Mouse (Mus musculus) E14TG2a.4 (cell line): Measurements from ENCODE around the gene Cycs.
A peak's percentile ranks its signal among the peaks of the same experiment; 100 is the strongest.

Experiments
- H3K27me3 ChIP-seq: 2 replicates; pipeline ENCODE4 v1.6.1; 2014; ENCODE audit warnings: low read length, control low read depth; ENCODE audit not compliant: insufficient read depth
- H3K36me3 ChIP-seq: 2 replicates; pipeline ENCODE4 v1.6.1; 2014; ENCODE audit warnings: low read length, control low read depth; ENCODE audit not compliant: insufficient read depth
- H3K4me1 ChIP-seq: replicated peaks from 2 replicates; pipeline ENCODE4 v1.6.1; 2014; ENCODE audit warnings: low read depth, low read length, control low read depth
- H3K4me3 ChIP-seq: replicated peaks from 2 replicates; pipeline ENCODE4 v1.5.1; 2014; ENCODE audit warnings: mild to moderate bottlenecking, low read length
- H3K9me3 ChIP-seq: 2 replicates; pipeline ENCODE4 v1.6.1; 2014; ENCODE audit warnings: low read length, control low read depth
- CTCF ChIP-seq: conservative IDR thresholded peaks from 2 replicates; pipeline ENCODE4 v1.5.1; 2014; ENCODE audit warnings: low read length
- NANOG ChIP-seq: IDR thresholded peaks from 2 replicates; pipeline ENCODE4 v1.6.1; 2014; ENCODE audit warnings: borderline replicate concordance, low read length, mixed read lengths
- POU5F1 ChIP-seq: IDR thresholded peaks from 2 replicates; pipeline ENCODE4 v1.6.1; 2014; ENCODE audit warnings: low read length, borderline replicate concordance

Gene Cycs

DNA sequence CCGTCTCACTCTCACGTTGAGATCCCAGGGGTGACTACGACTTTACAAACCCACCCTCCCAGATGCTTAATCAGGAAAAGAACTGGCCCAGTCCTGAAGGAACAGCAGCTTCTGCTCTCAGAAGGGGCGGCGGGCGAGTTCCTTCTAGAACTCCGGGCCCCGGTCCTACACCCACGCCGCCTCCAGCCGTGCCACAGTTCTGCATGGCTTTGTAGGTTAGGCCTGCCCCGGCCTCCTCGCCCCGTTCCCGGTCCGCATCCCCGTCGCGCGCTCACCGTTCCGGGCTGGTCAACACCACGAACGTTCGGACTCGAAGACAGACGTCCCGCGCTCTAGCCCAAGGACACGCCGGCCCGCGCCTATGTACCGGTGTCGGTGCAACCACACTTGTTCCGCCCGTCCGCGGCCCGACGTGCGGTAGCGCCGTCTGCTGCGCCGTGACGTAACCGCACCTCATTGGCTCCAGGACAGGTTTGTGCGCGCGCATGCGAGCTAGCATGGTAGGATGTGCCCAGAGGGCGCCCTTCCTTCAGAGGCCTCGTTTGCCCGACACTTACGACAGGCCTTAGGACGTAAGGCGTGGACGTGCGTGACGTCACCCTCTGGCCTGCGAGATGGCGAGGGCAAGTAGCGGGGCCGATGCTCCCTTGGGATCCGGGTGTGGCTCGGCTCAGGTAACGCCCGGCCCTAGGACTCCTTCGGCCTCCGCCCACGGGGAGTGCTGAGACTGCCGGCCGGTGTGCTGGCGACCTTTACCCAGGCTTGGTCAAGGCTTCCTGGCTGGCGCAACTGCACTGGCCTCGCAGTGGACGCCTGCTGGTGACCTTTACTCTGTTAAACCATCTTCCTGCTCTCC is at the start of gene Cycs:
Cycs (minus strand) TSS at position 398 of the 856 bp plus-strand sequence.
- no peaks in the 10 kb centered on the region for H3K9me3 ChIP-seq
- peak within 1 kb of the TSS; percentile 96 for H3K4me3 ChIP-seq
- TF ChIP-seq NANOG (no peak), POU5F1 (no peak), CTCF (no peak)
- peaks cover 7% of the 10 kb centered on the region; the same call in 1 of the 2 replicates for H3K4me1 ChIP-seq
- H3K36me3 ChIP-seq: peaks cover 21% of the 10 kb centered on the region
- no peaks in the 10 kb centered on the region for H3K27me3 ChIP-seq

DNA sequence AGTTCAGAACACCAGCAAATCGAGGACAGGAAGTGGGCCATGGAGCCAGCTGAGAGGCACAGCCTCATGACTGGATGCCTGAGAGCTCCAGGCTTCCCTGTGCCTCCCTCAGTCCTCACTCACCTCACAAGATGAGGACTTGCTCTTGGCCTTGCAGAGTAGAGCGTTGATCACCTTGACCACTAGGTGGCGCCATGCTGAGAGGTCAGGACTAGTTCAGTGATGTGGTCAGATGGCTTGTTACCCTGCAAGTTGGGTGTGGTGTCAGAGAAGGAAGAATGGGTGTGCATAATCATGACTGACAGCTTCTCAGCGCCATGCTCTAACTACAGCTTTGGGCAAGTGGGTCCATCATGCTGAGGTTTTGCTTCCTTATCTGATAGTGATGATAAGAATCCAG is 35.3 kb upstream of the Cycs start:
- Histone ChIP-seq H3K9me3 (peaks cover 4% of the 10 kb centered on the region; the same call in 1 of the 2 replicates), H3K4me3 (no peak overlapping the region), H3K36me3 (no peaks in the 10 kb centered on the region), H3K4me1 (peaks cover 4% of the 10 kb centered on the region), H3K27me3 (peaks cover 28% of the 10 kb centered on the region)
- TF ChIP-seq CTCF (peak; percentile 80), NANOG (no peak)

DNA sequence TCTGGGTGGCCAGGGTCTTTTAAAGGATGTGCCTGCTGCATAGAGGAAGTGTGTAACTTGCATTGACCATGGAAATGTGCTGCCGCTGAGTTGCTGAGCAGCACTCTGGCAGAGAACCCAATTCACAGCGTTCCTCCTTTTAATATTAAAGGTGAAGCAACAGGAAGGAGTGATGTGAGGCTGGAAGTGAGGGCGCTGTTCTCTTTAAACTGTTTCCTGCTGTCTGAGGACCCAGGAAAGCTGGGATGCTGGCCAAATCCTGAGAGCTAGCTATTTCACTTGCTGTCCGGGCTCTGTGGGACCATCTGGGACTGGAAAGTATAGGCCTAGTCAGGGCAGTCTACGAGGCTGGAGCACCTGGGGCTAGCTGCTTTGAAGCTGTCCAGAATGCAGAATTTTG is 32.2 kb upstream of the Cycs start:
- Histone ChIP-seq H3K36me3 (no peaks in the 10 kb centered on the region), H3K9me3 (peaks cover 4% of the 10 kb centered on the region; the same call in 1 of the 2 replicates), H3K27me3 (peaks cover 46% of the 10 kb centered on the region), H3K4me1 (peaks cover 4% of the 10 kb centered on the region), H3K4me3 (no peak overlapping the region)
- no peak for TF ChIP-seq NANOG
- TF ChIP-seq CTCF: no peak
- TF ChIP-seq POU5F1: no peak

DNA sequence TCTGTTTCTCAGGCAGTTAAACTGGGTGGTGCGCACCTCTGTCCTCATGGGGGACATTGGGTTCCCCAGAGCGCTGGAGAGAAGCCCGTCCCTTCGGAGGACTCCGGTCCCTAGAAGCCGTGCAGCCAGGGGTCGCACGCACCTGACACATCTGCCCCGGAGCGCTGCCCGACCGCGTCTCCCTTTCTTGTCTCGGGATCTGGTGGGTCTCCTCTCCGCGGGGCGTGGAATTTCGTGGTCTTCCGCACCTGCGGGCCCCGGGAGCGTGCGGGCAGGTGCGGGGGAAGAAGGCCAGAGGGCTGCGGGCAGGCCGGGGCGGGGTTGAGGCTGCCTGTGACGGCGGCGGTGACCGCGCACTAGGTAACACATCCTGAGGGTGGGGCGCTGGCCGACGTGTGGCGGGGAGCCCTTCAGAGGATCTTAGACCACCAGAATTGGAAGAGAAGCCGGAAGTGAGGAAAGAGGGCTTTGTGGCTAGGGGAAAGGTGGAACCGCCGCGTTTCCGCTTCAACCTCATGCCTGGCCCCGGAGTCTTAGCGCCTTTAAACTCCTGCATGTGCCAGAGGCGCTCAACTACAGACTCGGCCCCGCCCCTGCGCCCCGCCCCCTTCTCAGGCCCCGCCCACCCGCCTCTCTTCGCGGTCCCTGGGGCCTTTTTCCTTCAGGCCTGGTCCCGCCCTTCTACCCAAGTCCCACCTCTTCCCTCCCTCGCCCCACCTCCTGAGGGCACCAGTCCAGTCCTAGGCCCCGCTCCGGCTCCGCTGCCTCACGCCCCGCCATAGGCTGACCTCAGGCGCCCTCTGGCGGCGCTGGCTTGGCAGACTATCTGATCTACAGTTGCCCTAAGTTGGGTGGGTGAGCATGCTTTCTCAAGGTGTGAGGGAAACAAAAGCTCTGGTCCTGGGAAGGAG is 30.2 kb upstream of the Cycs start, which contains the start of gene 4921507P07Rik:
4921507P07Rik (minus strand) TSS at position 332 of the 911 bp plus-strand sequence.
- Histone ChIP-seq H3K36me3 (no peaks in the 10 kb centered on the region), H3K4me3 (peak within 1 kb of the TSS; percentile 84), H3K4me1 (peaks cover 3% of the 10 kb centered on the region; the same call in 1 of the 2 replicates), H3K27me3 (peaks cover 46% of the 10 kb centered on the region), H3K9me3 (peaks cover 4% of the 10 kb centered on the region; the same call in 1 of the 2 replicates)
- TF ChIP-seq NANOG (no peak), POU5F1 (no peak), CTCF (peak; percentile 41)

DNA sequence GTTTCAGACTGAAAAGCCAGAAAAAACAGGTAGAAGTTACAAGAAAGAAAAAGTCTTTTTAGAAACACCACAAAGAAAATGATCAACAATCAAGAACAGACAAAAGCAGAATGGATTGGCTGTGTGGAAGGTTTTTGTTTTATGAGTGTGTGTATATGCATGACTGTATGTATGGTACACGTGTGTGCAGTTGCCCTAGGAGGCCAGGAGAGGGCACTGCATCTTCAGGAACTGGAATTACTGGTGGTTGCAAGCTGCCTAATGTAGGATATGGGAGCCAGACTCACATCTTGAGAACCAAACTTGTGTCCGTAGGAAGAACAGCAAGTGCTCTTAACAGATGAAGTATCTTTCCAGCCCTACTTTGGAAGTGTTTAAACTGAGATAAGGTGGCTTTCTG is 28.0 kb upstream of the Cycs start:
- Histone ChIP-seq H3K36me3 (no peaks in the 10 kb centered on the region), H3K4me1 (peaks cover 4% of the 10 kb centered on the region; the same call in 1 of the 2 replicates), H3K9me3 (peaks cover 4% of the 10 kb centered on the region; the same call in 1 of the 2 replicates), H3K4me3 (no peak overlapping the region), H3K27me3 (peaks cover 38% of the 10 kb centered on the region)
- TF ChIP-seq POU5F1 (no peak), CTCF (peak; percentile 69)

DNA sequence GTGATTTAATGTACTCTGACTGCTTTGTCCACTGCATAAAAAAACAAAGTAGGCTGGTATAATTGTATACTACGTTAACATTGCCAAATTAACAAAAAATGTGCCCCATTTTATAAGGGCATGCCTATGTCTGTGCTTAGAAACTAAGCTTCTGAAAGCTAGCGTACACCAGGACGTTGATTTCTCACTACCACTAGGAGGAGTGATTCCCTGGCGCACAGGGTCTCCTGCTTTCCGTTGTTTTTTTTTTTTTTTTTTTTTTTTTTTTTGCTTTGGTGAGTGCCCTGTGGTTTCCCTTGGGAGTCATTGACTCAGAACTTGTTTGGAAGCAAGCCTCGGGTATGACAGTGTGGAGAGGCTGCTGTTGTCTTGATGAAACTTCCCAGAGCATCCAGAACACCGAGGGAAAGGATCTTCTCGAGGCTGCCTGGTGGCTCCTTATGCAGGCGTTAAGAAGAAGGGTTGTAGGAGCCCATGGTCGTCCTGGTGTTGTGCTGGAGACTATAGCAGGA is 27.1 kb upstream of the Cycs start:
- Histone ChIP-seq H3K4me1 (peaks cover 4% of the 10 kb centered on the region; the same call in 1 of the 2 replicates), H3K9me3 (peaks cover 4% of the 10 kb centered on the region; the same call in 1 of the 2 replicates), H3K4me3 (no peak overlapping the region), H3K27me3 (peaks cover 30% of the 10 kb centered on the region), H3K36me3 (no peaks in the 10 kb centered on the region)
- no peak for TF ChIP-seq NANOG
- TF ChIP-seq CTCF: peak; percentile 32

DNA sequence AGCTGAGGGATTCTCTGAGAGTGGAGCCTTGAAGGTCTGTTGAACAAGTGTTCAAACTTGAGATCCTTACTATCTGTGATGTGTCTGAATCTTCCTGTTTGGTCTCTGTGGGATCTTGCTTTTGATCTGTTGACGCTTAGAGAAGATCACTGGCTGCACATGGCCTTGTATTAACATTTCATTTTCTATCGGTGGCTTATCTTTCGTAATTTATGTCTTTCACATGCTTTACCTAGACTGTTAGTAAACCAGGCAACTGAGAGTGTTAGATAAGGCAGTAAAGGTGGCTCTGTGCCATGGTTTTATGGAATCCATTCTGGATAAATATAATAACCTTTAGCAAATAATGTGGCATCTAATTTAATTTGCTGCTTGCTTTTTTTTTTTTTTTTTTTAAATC is 23.9 kb upstream of the Cycs start:
- Histone ChIP-seq H3K4me1 (peaks cover 4% of the 10 kb centered on the region; the same call in 1 of the 2 replicates), H3K9me3 (no peaks in the 10 kb centered on the region), H3K4me3 (no peak overlapping the region), H3K27me3 (peaks cover 6% of the 10 kb centered on the region), H3K36me3 (no peaks in the 10 kb centered on the region)
- TF ChIP-seq POU5F1 (no peak), CTCF (no peak), NANOG (no peak)

DNA sequence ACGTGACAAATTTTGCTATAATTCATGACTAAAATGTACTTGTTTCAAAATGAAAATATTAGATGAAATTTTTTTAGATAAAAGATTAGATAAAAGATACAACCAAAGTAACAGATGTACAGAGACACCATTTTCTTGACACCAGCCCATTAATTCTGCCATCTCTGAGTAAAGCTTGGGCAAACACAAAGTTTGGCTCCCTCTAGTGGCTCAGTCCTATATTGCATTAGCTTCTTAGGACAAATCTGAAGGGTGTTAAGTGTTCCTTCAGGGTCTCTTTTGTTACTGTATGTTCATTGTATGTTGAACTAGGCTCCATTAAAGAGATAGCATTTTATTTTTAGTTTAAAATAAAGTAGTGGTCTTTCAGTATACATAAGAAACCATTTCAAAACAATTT is 21.9 kb upstream of the Cycs start:
- H3K9me3 ChIP-seq: no peaks in the 10 kb centered on the region
- H3K27me3 ChIP-seq: no peaks in the 10 kb centered on the region; the same call in 1 of the 2 replicates
- H3K36me3 ChIP-seq: no peaks in the 10 kb centered on the region
- TF ChIP-seq NANOG (no peak), CTCF (peak; percentile 94)
- H3K4me1 ChIP-seq: peaks cover 4% of the 10 kb centered on the region; the same call in 1 of the 2 replicates
- no peak overlapping the region for H3K4me3 ChIP-seq
